Mouse (Mus musculus) heart, embryonic 13.5 days (tissue): ENCODE measurements around the gene Rap2c. TPM values are rescaled to one million over a fixed set of nuclear protein-coding genes. Genes with fewer than 3 reads are reported as not detected.
A peak's percentile ranks its signal among the peaks of the same experiment; 100 is the strongest.

Source experiments
- ATAC-seq: fragments of 200-750 bp; cut with Nextera tagmentation; 2 replicates; pipeline ENCODE4 v1.8.0; 2017; ENCODE audit warnings: moderate TSS enrichment; ENCODE audit not compliant: insufficient number of reproducible peaks, low FRiP score, low TSS enrichment; ENCODE audit errors: extremely low read depth
- H3K27ac ChIP-seq: fragments of 300-500 bp; sonication (generic); replicated peaks from 2 replicates; pipeline ENCODE4 v1.5.1; 2015; ENCODE audit warnings: moderate library complexity, mild to moderate bottlenecking, inconsistent platforms
- H3K27me3 ChIP-seq: fragments of 300-500 bp; sonication (generic); replicated peaks from 2 replicates; pipeline ENCODE4 v1.6.1; 2015; ENCODE audit warnings: mild to moderate bottlenecking, inconsistent platforms
- H3K36me3 ChIP-seq: fragments of 300-500 bp; sonication (generic); 2 replicates; pipeline ENCODE4 v1.6.1; 2015; ENCODE audit warnings: mild to moderate bottlenecking, inconsistent platforms
- H3K4me1 ChIP-seq: fragments of 300-500 bp; sonication (generic); 2 replicates; pipeline ENCODE4 v1.6.1; 2015; ENCODE audit warnings: inconsistent platforms
- H3K4me2 ChIP-seq: fragments of 300-500 bp; sonication (generic); 2 replicates; pipeline ENCODE4 v1.6.1; 2015; ENCODE audit warnings: inconsistent platforms, mild to moderate bottlenecking, moderate library complexity
- H3K4me3 ChIP-seq: fragments of 300-500 bp; sonication (generic); 2 replicates; pipeline ENCODE4 v1.5.1; 2015; ENCODE audit warnings: moderate library complexity, mild to moderate bottlenecking, inconsistent platforms
- H3K9ac ChIP-seq: fragments of 300-500 bp; sonication (generic); 2 replicates; pipeline ENCODE4 v1.6.1; 2015; ENCODE audit warnings: inconsistent platforms, mild to moderate bottlenecking, moderate library complexity
- H3K9me3 ChIP-seq: fragments of 300-500 bp; sonication (generic); 2 replicates; pipeline ENCODE4 v1.6.1; 2016; ENCODE audit warnings: inconsistent platforms
- WGBS: fragments of 180-500 bp; shearing (Covaris S2); methylation state at CpG from one replicate; pipeline ENCODE4 v1.1.7; 2015; ENCODE audit warnings: mixed read lengths; 5-methylcytosine and 5-hydroxymethylcytosine counted together
- polyA plus RNA-seq: library from polyadenylated mRNA; unstranded; fragments of >200 nt; fragmentation: Nextera tagmentation; extraction: Ambion mirVana; gene quantifications from 2 replicates; pipeline ENCODE4 v1.2.1, GENCODE M21; 2015

The Rap2c gene
- polyA plus RNA-seq, 1 experiment from 2014 or later, result 17.8 TPM

- 32% methylated on average over 10 of the region's 10 CpGs for WGBS
- peaks cover 9% of the 10 kb centered on the region; the same call in 1 of the 2 replicates for H3K4me1 ChIP-seq
- no peak for ATAC-seq
- H3K27ac ChIP-seq, result peak overlapping the region; percentile 78
- peak overlapping the region; percentile 13; the same call in 1 of the 2 replicates for H3K4me2 ChIP-seq
- H3K4me3 ChIP-seq, result no peak overlapping the region
- H3K36me3 ChIP-seq, result no peaks in the 10 kb centered on the region
- no peaks in the 10 kb centered on the region for H3K9me3 ChIP-seq
- no peak overlapping the region for H3K9ac ChIP-seq
- no peaks in the 10 kb centered on the region for H3K27me3 ChIP-seq
Observed at GRCm38 (mm10) chrX:50968157-50968932, 49.5 kb downstream of the Rap2c start.

- peaks cover 12% of the 10 kb centered on the region for H3K4me1 ChIP-seq
- H3K4me3 ChIP-seq, result no peak overlapping the region
- H3K36me3 ChIP-seq, result no peaks in the 10 kb centered on the region
- no peak overlapping the region for H3K4me2 ChIP-seq
- H3K9me3 ChIP-seq, result no peaks in the 10 kb centered on the region
- 48% methylated on average over 3 of the region's 3 CpGs for WGBS
- H3K27ac ChIP-seq, result no peak overlapping the region
- no peaks in the 10 kb centered on the region for H3K27me3 ChIP-seq
- ATAC-seq, result no peak
- no peak overlapping the region for H3K9ac ChIP-seq
Observed at GRCm38 (mm10) chrX:50965157-50965556, 52.7 kb downstream of the Rap2c start.

GRCm38 (mm10) chrX:50962955-50963354, 54.9 kb downstream of the Rap2c start:
- Histone ChIP-seq H3K27me3 (no peaks in the 10 kb centered on the region), H3K36me3 (no peaks in the 10 kb centered on the region), H3K27ac (no peak overlapping the region), H3K4me3 (no peak overlapping the region), H3K4me1 (peaks cover 5% of the 10 kb centered on the region), H3K4me2 (no peak overlapping the region), H3K9ac (no peak overlapping the region), H3K9me3 (no peaks in the 10 kb centered on the region)
- WGBS, result 23% methylated on average over 6 of the region's 6 CpGs
- no peak for ATAC-seq

Other genes with a start within 250 kb of the Rap2c start
- gene Stk26, start 177.0 kb downstream of the Rap2c start, polyA plus RNA-seq, result 6.5 and 6.9 TPM in 2 replicates
- 0.14 TPM in 1 of 2 replicates, not detected in the other for gene Frmd7, start 75.3 kb downstream of the Rap2c start, polyA plus RNA-seq
- gene Mbnl3, start 188.5 kb upstream of the Rap2c start, polyA plus RNA-seq, result 7.7 and 8.2 TPM in 2 replicates